Mouse (Mus musculus) midbrain, postnatal 0 days (tissue): ENCODE results near the gene Crebbp. TPM values are rescaled to one million over a fixed set of nuclear protein-coding genes. Genes with fewer than 3 reads are reported as not detected.
A peak's percentile ranks its signal among the peaks of the same experiment; 100 is the strongest.

Experiments
- ATAC-seq: fragments of 200-750 bp; cut with Nextera tagmentation; 2 replicates; pipeline ENCODE4 v1.8.0; 2017; ENCODE audit warnings: moderate number of reproducible peaks, mild to moderate bottlenecking, moderate TSS enrichment, moderate library complexity; ENCODE audit not compliant: low FRiP score
- DNase-seq: peaks from one replicate; pipeline ENCODE4 v3.0.0-alpha.2; 2015; ENCODE audit warnings: low spot score
- H3K27ac ChIP-seq: fragments of 300-500 bp; sonication (generic); 2 replicates; pipeline ENCODE4 v1.5.1; 2014; ENCODE audit warnings: low read depth, mild to moderate bottlenecking, low read length, mixed read lengths
- H3K27me3 ChIP-seq: fragments of 300-500 bp; sonication (generic); 2 replicates; pipeline ENCODE4 v1.6.1; 2014; ENCODE audit warnings: low read length, control low read depth, mixed read lengths; ENCODE audit not compliant: insufficient read depth
- H3K36me3 ChIP-seq: fragments of 300-500 bp; sonication (generic); 2 replicates; pipeline ENCODE4 v1.6.1; 2014; ENCODE audit warnings: low read length, control low read depth, mixed read lengths; ENCODE audit not compliant: insufficient read depth
- H3K4me1 ChIP-seq: fragments of 300-500 bp; sonication (generic); 2 replicates; pipeline ENCODE4 v1.6.1; 2014; ENCODE audit warnings: mild to moderate bottlenecking, control low read depth, antibody characterized with exemption, low read length, mixed read lengths; ENCODE audit not compliant: insufficient read depth
- H3K4me2 ChIP-seq: fragments of 300-500 bp; sonication (generic); 2 replicates; pipeline ENCODE4 v1.6.1; 2014; ENCODE audit warnings: low read depth, mild to moderate bottlenecking, low read length, mixed read lengths; ENCODE audit not compliant: poor library complexity, severe bottlenecking
- H3K4me3 ChIP-seq: fragments of 300-500 bp; sonication (generic); 2 replicates; pipeline ENCODE4 v1.5.1; 2014; ENCODE audit warnings: low read depth, mild to moderate bottlenecking, low read length, moderate library complexity
- H3K9ac ChIP-seq: fragments of 300-500 bp; sonication (generic); replicated peaks from 2 replicates; pipeline ENCODE4 v1.6.1; 2014; ENCODE audit warnings: mild to moderate bottlenecking, low read length, moderate library complexity, mixed read lengths; ENCODE audit not compliant: poor library complexity, severe bottlenecking
- H3K9me3 ChIP-seq: fragments of 300-500 bp; sonication (generic); 2 replicates; pipeline ENCODE4 v1.6.1; 2016; ENCODE audit warnings: low read length, control low read depth
- CTCF ChIP-seq: IDR thresholded peaks from 2 replicates; pipeline ENCODE4 v1.5.1; 2016; ENCODE audit warnings: antibody characterized with exemption, mild to moderate bottlenecking
- WGBS: fragments of 180-500 bp; shearing (Covaris S2); extraction: QIAGEN DNeasy Blood & Tissue Kit; methylation state at CpG from one replicate; pipeline ENCODE4 v1.1.7; 2014; 5-methylcytosine and 5-hydroxymethylcytosine counted together
- polyA plus RNA-seq: library from polyadenylated mRNA; unstranded; fragments of >200 nt; fragmentation: Nextera tagmentation; extraction: Ambion mirVana; gene quantifications from 2 replicates; pipeline ENCODE4 v1.2.1, GENCODE M21; 2015
- total RNA-seq: library from RNA; depleted of rRNA; stranded (reverse); fragments of >200 nt; gene quantifications from 2 replicates; pipeline ENCODE4 v1.2.3, GENCODE M21; 2014

The Crebbp gene
- total and polyA plus RNA-seq, 2 experiments from 2014 or later, result 29.3 to 61.0 TPM

DNA sequence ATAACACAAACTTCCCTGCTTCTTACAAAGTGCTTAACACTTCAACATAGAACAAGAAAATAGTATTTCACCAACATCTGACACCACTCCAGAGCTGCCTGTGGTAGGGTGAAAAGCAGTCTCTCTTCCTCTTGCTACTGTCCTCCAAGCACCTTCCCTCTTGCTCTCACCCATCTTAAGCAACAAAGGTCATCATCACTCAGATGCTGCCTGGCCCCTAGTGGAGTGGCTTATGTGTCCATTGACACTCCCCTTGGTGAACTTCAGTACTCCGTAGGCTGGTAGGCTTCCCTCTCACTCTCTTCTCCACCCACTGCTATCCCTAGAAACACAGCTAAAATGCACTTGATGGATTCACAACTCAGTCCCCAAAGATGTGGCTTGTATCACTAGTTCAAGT is 3.5 kb downstream of the Crebbp start:
- ATAC-seq, result no peak
- DNase-seq, result no peak
- H3K36me3 ChIP-seq, result no peaks in the 10 kb centered on the region
- H3K9ac ChIP-seq, result no peak overlapping the region
- 66% methylated on average over 1 of the region's 1 CpGs for WGBS
- TF ChIP-seq CTCF, result no peak
- peaks cover 12% of the 10 kb centered on the region for H3K4me1 ChIP-seq
- H3K4me3 ChIP-seq, result no peak overlapping the region
- H3K27me3 ChIP-seq, result no peaks in the 10 kb centered on the region
- H3K4me2 ChIP-seq, result peak overlapping the region; percentile 9; the same call in 1 of the 2 replicates
- H3K9me3 ChIP-seq, result no peaks in the 10 kb centered on the region
- no peak overlapping the region for H3K27ac ChIP-seq

GRCm38 (mm10) chr16:4203592-4203991 is 10.2 kb downstream of the Crebbp start:
- Histone ChIP-seq H3K27ac (no peak overlapping the region), H3K36me3 (no peaks in the 10 kb centered on the region), H3K27me3 (no peaks in the 10 kb centered on the region), H3K9ac (no peak overlapping the region), H3K4me2 (no peak overlapping the region), H3K9me3 (no peaks in the 10 kb centered on the region), H3K4me1 (no peaks in the 10 kb centered on the region), H3K4me3 (no peak overlapping the region)
- no peak for DNase-seq
- no peak for ATAC-seq
- TF ChIP-seq CTCF, result no peak
- 88% methylated on average over 1 of the region's 1 CpGs for WGBS

DNA sequence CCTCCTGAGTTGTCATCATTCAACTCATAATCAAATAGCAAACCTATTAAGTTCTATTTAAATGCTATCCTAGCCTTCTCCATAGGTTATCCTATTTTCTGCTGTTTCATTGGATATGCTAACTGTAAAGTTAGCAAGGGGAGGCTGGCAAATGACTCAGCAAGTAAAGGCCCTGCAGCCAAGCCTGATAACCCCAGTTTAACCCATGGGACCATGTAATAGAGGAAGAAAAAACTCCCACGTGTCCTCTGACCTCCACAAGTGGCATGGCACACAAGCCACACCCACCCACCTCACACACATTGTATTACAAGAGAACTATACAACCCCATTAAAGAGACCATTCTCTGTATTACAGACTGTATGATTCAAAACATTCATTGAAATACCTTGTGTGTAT is 13.8 kb downstream of the Crebbp start:
- no peak for DNase-seq

DNA sequence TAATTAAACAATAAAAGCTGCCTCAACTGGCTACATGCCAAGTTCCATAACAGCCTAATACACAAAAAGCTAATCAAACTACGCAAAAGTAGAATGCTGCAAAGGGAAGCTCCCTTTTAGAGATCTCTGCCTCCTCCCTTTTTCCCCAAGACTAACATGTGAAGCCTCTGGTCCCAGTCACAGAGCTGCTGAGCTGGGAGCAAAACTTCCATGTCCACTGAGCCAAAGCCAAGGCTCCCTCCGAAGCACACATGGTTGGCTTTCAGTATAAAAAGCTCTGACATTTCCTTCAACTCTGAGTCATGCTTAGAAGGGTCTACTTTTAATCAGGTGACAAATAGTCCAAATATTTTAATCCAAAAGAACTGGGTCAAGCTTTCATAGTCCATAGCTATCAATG is 14.2 kb downstream of the Crebbp start:
- no peak overlapping the region for H3K9ac ChIP-seq
- no peak for ATAC-seq
- no peak for TF ChIP-seq CTCF
- no peak overlapping the region for H3K4me2 ChIP-seq
- H3K4me3 ChIP-seq, result no peak overlapping the region
- no peaks in the 10 kb centered on the region for H3K36me3 ChIP-seq
- H3K27me3 ChIP-seq, result no peaks in the 10 kb centered on the region
- H3K9me3 ChIP-seq, result no peaks in the 10 kb centered on the region
- DNase-seq, result no peak
- H3K27ac ChIP-seq, result no peak overlapping the region
- H3K4me1 ChIP-seq, result no peaks in the 10 kb centered on the region
- 67% methylated on average over 2 of the region's 2 CpGs for WGBS

More for the DNA sequence above, 13.8 kb downstream of the Crebbp start:
- H3K27ac ChIP-seq, result no peak overlapping the region
- 58% methylated on average over 1 of the region's 1 CpGs for WGBS
- H3K4me1 ChIP-seq, result no peaks in the 10 kb centered on the region
- no peak overlapping the region for H3K4me2 ChIP-seq
- no peaks in the 10 kb centered on the region for H3K9me3 ChIP-seq
- TF ChIP-seq CTCF, result no peak
- H3K9ac ChIP-seq, result no peak overlapping the region
- H3K4me3 ChIP-seq, result no peak overlapping the region
- no peaks in the 10 kb centered on the region for H3K27me3 ChIP-seq
- ATAC-seq, result no peak
- H3K36me3 ChIP-seq, result no peaks in the 10 kb centered on the region

GRCm38 (mm10) chr16:4198004-4198403 is 15.8 kb downstream of the Crebbp start:
- Histone ChIP-seq H3K4me3 (no peak overlapping the region), H3K4me2 (no peak overlapping the region), H3K4me1 (no peaks in the 10 kb centered on the region), H3K9me3 (no peaks in the 10 kb centered on the region), H3K9ac (no peak overlapping the region), H3K27me3 (no peaks in the 10 kb centered on the region), H3K36me3 (no peaks in the 10 kb centered on the region), H3K27ac (no peak overlapping the region)
- WGBS, result 98% methylated on average over 4 of the region's 4 CpGs
- TF ChIP-seq CTCF, result no peak
- ATAC-seq (no peak), DNase-seq (no peak)

DNA sequence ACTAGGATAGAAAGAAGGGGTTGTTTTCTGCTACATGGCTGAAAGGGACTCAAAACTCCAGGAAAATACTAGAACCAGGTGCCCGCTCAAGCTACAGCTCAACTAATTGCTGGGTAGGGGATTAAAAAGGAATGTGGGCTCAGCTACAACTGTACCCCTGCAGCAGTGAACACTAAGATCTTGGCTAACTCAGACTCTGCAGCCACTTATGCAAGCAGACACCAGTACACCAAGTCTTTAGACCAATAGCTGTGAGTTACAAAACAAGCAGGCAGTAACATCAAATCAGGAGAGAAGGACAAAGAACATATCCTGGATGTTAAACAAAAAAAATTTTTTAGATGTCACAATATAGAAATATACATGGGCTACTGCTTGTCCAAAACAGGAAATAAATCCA is 23.6 kb downstream of the Crebbp start:
- Histone ChIP-seq H3K4me3 (no peak overlapping the region), H3K27ac (no peak overlapping the region), H3K27me3 (no peaks in the 10 kb centered on the region), H3K4me1 (no peaks in the 10 kb centered on the region), H3K4me2 (no peak overlapping the region), H3K9ac (no peak overlapping the region), H3K9me3 (no peaks in the 10 kb centered on the region), H3K36me3 (no peaks in the 10 kb centered on the region)
- TF ChIP-seq CTCF, result no peak
- no peak for DNase-seq
- WGBS, result 90% methylated on average over 1 of the region's 1 CpGs
- ATAC-seq, result no peak
